Mouse (Mus musculus) testis, adult 2 months (tissue): Measurements from ENCODE around the gene Asic2.

Source experiments
- CTCF ChIP-seq: fragments of 200-500 bp; IDR thresholded peaks from 2 replicates; pipeline ENCODE4 v1.5.1; 2012; ENCODE audit warnings: low read depth, mild to moderate bottlenecking, inconsistent platforms, low read length, moderate library complexity; ENCODE audit not compliant: control insufficient read depth, insufficient read depth, insufficient replicate concordance
- POLR2A ChIP-seq: fragments of 200-500 bp; IDR thresholded peaks from 2 replicates; pipeline ENCODE4 v1.6.1; 2012; ENCODE audit warnings: low read depth, mild to moderate bottlenecking, inconsistent platforms, low read length, moderate library complexity; ENCODE audit not compliant: control insufficient read depth

DNA sequence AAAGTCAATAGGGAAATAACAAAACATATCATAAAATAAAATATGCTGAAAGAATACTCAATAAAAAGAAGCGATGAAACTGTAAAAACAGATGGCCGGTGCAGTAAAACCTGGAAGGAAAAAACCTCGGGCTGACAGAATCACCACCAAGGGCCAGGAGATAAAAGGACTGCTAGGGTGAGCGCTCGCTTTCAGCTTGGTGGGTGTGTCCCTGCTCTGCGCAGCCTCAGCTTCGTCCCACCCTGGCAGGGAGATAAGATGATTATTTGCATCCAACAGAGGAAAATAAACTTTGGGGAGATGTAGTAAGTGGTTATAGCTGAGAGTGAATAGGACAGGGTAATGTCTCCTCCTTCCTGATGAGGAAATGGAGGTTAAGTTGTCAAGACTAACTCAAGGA lies 1113.3 kb downstream of the Asic2 start:
- TF ChIP-seq CTCF, result no peak
- TF ChIP-seq POLR2A, result no peak
